Mouse (Mus musculus) myocyte (in vitro differentiated cells): ENCODE data around the gene 1700012P22Rik.

Experiments
- CEBPB ChIP-seq: IDR thresholded peaks from 2 replicates; pipeline ENCODE4 v1.6.1; 2011; ENCODE audit warnings: mild to moderate bottlenecking, moderate library complexity; ENCODE audit not compliant: poor library complexity, insufficient read depth, severe bottlenecking
- E2F4 ChIP-seq: IDR thresholded peaks from one replicate; pipeline ENCODE4 v1.6.1; 2011; ENCODE audit warnings: mild to moderate bottlenecking, control low read depth, moderate library complexity; ENCODE audit not compliant: insufficient read depth
- MAX ChIP-seq: IDR thresholded peaks from one replicate; pipeline ENCODE4 v1.6.1; 2011; ENCODE audit warnings: low read depth, mild to moderate bottlenecking, control low read depth
- MYOG ChIP-seq, 3 experiments: IDR thresholded peaks; one replicate each; pipeline ENCODE4 v1.6.1; 2011; ENCODE audit warnings: control low read depth in 2 of 3, low read depth in 2 of 3, mild to moderate bottlenecking in 2 of 3; ENCODE audit not compliant: insufficient read length in 2 of 3, control insufficient read depth in 1 of 3, insufficient read depth in 1 of 3
- POLR2A ChIP-seq: IDR thresholded peaks from one replicate; pipeline ENCODE4 v1.6.1; 2011; ENCODE audit warnings: low read depth, mild to moderate bottlenecking, control low read depth, moderate library complexity; ENCODE audit not compliant: insufficient read length
- POLR2AphosphoS2 ChIP-seq: IDR thresholded peaks from one replicate; pipeline ENCODE4 v1.6.1; 2011; ENCODE audit warnings: low read depth, control low read depth; ENCODE audit not compliant: insufficient read length
- REST ChIP-seq: IDR thresholded peaks from one replicate; pipeline ENCODE4 v1.6.1; 2011; ENCODE audit warnings: mild to moderate bottlenecking, control low read depth, moderate library complexity; ENCODE audit not compliant: insufficient read depth, insufficient read length
- TCF12 ChIP-seq: IDR thresholded peaks from one replicate; pipeline ENCODE4 v1.6.1; 2011; ENCODE audit warnings: mild to moderate bottlenecking, control low read depth; ENCODE audit not compliant: poor library complexity, insufficient read depth, severe bottlenecking
- TCF3 ChIP-seq: IDR thresholded peaks from one replicate; pipeline ENCODE4 v1.6.1; 2011; ENCODE audit warnings: low read depth, control low read depth; ENCODE audit not compliant: insufficient read length
- USF1 ChIP-seq: IDR thresholded peaks from one replicate; pipeline ENCODE4 v1.6.1; 2011; ENCODE audit warnings: low read depth, mild to moderate bottlenecking, control low read depth, moderate library complexity

DNA sequence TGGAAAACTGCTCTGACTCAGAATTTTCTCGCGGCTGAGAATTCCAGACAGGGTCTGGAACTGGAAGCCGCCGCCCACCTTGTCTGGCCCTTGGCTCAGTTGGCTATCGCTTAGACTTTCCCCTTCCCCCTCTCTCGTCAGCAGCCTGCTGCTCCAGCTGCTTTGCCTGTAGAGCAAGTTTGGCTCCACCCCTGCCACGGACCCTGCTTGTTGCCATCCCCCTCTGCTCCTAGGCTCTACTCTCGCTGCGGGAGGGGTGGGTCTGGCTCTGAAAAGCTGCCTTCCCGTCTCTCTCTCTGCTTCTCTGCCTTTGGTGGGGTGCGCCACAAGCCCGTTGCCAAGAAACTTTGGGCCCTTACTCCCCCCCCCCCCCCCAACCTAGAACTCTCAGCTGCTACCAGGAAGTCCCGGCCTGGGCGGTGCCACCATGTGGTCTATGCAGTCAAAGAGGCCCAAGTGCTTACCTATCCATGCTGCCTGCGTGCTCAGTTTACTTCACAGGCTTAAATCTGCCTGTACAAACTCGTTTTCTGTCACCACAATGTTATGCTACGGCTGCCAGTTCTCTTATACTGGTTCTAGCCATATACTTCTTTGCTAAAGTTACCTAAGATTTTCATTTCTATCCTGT lies 34.0 kb downstream of the 1700012P22Rik start:
- no peak for TF ChIP-seq POLR2A
- no peak for TF ChIP-seq MYOG (IDR thresholded peaks at IDR 0.05; ENCODE audit: control insufficient read depth in 1 of 3, insufficient read depth in 1 of 3, insufficient read length in 2 of 3, low read depth in 2 of 3)
- no peak for TF ChIP-seq E2F4
- no peak for TF ChIP-seq MAX
- TF ChIP-seq USF1, result no peak
- no peak for TF ChIP-seq TCF12
- TF ChIP-seq CEBPB, result no peak
- no peak for TF ChIP-seq REST
- no peak for TF ChIP-seq TCF3
- TF ChIP-seq POLR2AphosphoS2, result no peak
